22 mouse cellular contexts compared by ENCODE assay signal in genomic region chr19:44904141-44904720, GRCm38 (mm10). TPM values are rescaled to one million over a fixed set of nuclear protein-coding genes. Genes with fewer than 3 reads are reported as not detected.
DNase-seq lines count a peak whose midpoint lies in the region; ATAC-seq and TF ChIP-seq lines count a peak whose summit lies in the region.
"Had no signal": no experiment of that assay in that cellular context is flagged by ENCODE, and none has a peak within 500 bp of the region (broad histone marks: within the 10 kb centered on the region; RNA-seq: fewer than 3 reads in every experiment).

No protein-coding gene starts in this region.

- no peak overlapping the region for H3K9ac ChIP-seq in kidney, embryonic 14.5 days (ENCODE audit: low read depth, low read length)
- no peak overlapping the region for H3K9ac ChIP-seq in embryonic facial prominence, embryonic 11.5 days (replicated peaks; ENCODE audit: low read length)
- no peak overlapping the region for H3K9ac ChIP-seq in intestine, embryonic 15.5 days
- no peak overlapping the region for H3K9ac ChIP-seq in stomach, embryonic 14.5 days (replicated peaks; ENCODE audit: low read depth, low read length)
- H3K9ac ChIP-seq: heart, embryonic 13.5 days; liver, embryonic 15.5 days; midbrain, embryonic 12.5 days; neural tube, embryonic 15.5 days had no signal

- WGBS in kidney, embryonic 14.5 days = 25% methylated on average over 6 of the region's 6 CpGs
- 73% methylated on average over 6 of the region's 6 CpGs for WGBS in kidney, adult 2 months
- 27% methylated on average over 6 of the region's 6 CpGs for WGBS in embryonic facial prominence, embryonic 11.5 days
- WGBS in intestine, embryonic 15.5 days = 41% methylated on average over 6 of the region's 6 CpGs
- 24% methylated on average over 6 of the region's 6 CpGs for WGBS in stomach, embryonic 14.5 days

- no peak for DNase-seq in kidney, adult 2 months
- peak; percentile 47 for DNase-seq in embryonic facial prominence, embryonic 11.5 days (ENCODE audit: low spot score)
- DNase-seq: adrenal gland, postnatal 36 days; cerebellum, adult 9-11 months; gastrocnemius, postnatal 36 days; heart, postnatal 4 days; left cerebral cortex, postnatal 4 days; lung, postnatal 36 days; retina, postnatal 1 day; right cerebral cortex, postnatal 4 days; thymus, adult 2 months had no signal

- H3K9me3 ChIP-seq in kidney, embryonic 14.5 days (ENCODE audit: control insufficient read depth, low read length) = no peaks in the 10 kb centered on the region
- H3K9me3 ChIP-seq in embryonic facial prominence, embryonic 11.5 days (replicated peaks; ENCODE audit: control insufficient read depth, low read length) = no peaks in the 10 kb centered on the region
- H3K9me3 ChIP-seq in intestine, embryonic 15.5 days = no peaks in the 10 kb centered on the region
- no peaks in the 10 kb centered on the region for H3K9me3 ChIP-seq in stomach, embryonic 14.5 days (ENCODE audit: control insufficient read depth, low read depth, low read length)
- H3K9me3 ChIP-seq: heart, embryonic 13.5 days; liver, embryonic 15.5 days; midbrain, embryonic 12.5 days; neural tube, embryonic 15.5 days had no signal

- no peak for TF ChIP-seq CTCF in kidney, adult 2 months (conservative IDR thresholded peaks at IDR 0.05; ENCODE audit: insufficient read depth, insufficient read length, low read depth, low read length)

- peaks cover 78% of the 10 kb centered on the region for H3K4me1 ChIP-seq in kidney, embryonic 14.5 days (ENCODE audit: control insufficient read depth, insufficient read depth, low read length)
- H3K4me1 ChIP-seq in kidney, adult 2 months (ENCODE audit: control insufficient read depth, insufficient read depth, low read length) = no peaks in the 10 kb centered on the region
- H3K4me1 ChIP-seq in embryonic facial prominence, embryonic 11.5 days (ENCODE audit: control insufficient read depth, insufficient read depth, low read length) = peaks cover 11% of the 10 kb centered on the region
- peaks cover 59% of the 10 kb centered on the region for H3K4me1 ChIP-seq in intestine, embryonic 15.5 days (replicated peaks)
- peaks cover 44% of the 10 kb centered on the region for H3K4me1 ChIP-seq in stomach, embryonic 14.5 days (ENCODE audit: control insufficient read depth, insufficient read depth, low read length)

- no peak for ATAC-seq in kidney, embryonic 14.5 days (ENCODE audit: low FRiP score, low TSS enrichment)
- no peak for ATAC-seq in embryonic facial prominence, embryonic 11.5 days (replicated peaks; ENCODE audit: insufficient number of reproducible peaks, low FRiP score, low TSS enrichment, low read depth)
- ATAC-seq in intestine, embryonic 15.5 days = no peak
- ATAC-seq in stomach, embryonic 14.5 days (ENCODE audit: insufficient number of reproducible peaks, insufficient read depth, low FRiP score, low read depth) = no peak
- ATAC-seq in megakaryocyte-erythroid progenitor cell, adult 5-6 weeks (replicated peaks; ENCODE audit: low FRiP score, low TSS enrichment, poor library complexity, severe bottlenecking) = no peak
- ATAC-seq in megakaryocyte, adult 5-6 weeks (ENCODE audit: poor library complexity, severe bottlenecking) = no peak
- ATAC-seq: forebrain, embryonic 14.5 days; inflammation-experienced regulatory T-cells, adult 6 months had no signal

- TF ChIP-seq POLR2A in kidney, adult 2 months (IDR thresholded peaks at IDR 0.05; ENCODE audit: low read depth, low read length) = no peak

- no peaks in the 10 kb centered on the region for H3K36me3 ChIP-seq in kidney, embryonic 14.5 days (ENCODE audit: control insufficient read depth, insufficient read depth, low read length)
- H3K36me3 ChIP-seq in kidney, adult 2 months (ENCODE audit: control insufficient read depth, insufficient read depth, low read length) = no peaks in the 10 kb centered on the region
- no peaks in the 10 kb centered on the region for H3K36me3 ChIP-seq in embryonic facial prominence, embryonic 11.5 days (replicated peaks; ENCODE audit: control insufficient read depth, insufficient read depth, low read depth, low read length)
- H3K36me3 ChIP-seq in intestine, embryonic 15.5 days = no peaks in the 10 kb centered on the region
- H3K36me3 ChIP-seq in stomach, embryonic 14.5 days (ENCODE audit: control insufficient read depth, insufficient read depth, low read length) = no peaks in the 10 kb centered on the region
- H3K36me3 ChIP-seq: heart, embryonic 13.5 days; liver, embryonic 15.5 days; midbrain, embryonic 12.5 days; neural tube, embryonic 15.5 days had no signal

- H3K27ac ChIP-seq in kidney, embryonic 14.5 days (ENCODE audit: low read depth, low read length) = peak overlapping the region; percentile 74
- H3K27ac ChIP-seq in kidney, adult 2 months (ENCODE audit: insufficient read depth, low read depth, low read length) = no peak overlapping the region
- no peak overlapping the region for H3K27ac ChIP-seq in embryonic facial prominence, embryonic 11.5 days (replicated peaks; ENCODE audit: low read depth, low read length)
- H3K27ac ChIP-seq in intestine, embryonic 15.5 days = peak overlapping the region; percentile 72
- peak overlapping the region; percentile 86 for H3K27ac ChIP-seq in stomach, embryonic 14.5 days (ENCODE audit: low read length)
- H3K27ac ChIP-seq: heart, embryonic 13.5 days; liver, embryonic 15.5 days; midbrain, embryonic 12.5 days; neural tube, embryonic 15.5 days had no signal

- no peak overlapping the region for H3K4me3 ChIP-seq in kidney, embryonic 14.5 days (ENCODE audit: low read length)
- H3K4me3 ChIP-seq in kidney, adult 2 months (ENCODE audit: insufficient read depth, low read depth, low read length) = no peak overlapping the region
- no peak overlapping the region for H3K4me3 ChIP-seq in embryonic facial prominence, embryonic 11.5 days (ENCODE audit: low read depth, low read length)
- H3K4me3 ChIP-seq in intestine, embryonic 15.5 days (replicated peaks) = no peak overlapping the region
- H3K4me3 ChIP-seq in stomach, embryonic 14.5 days (ENCODE audit: low read depth, low read length) = no peak overlapping the region
- H3K4me3 ChIP-seq: heart, embryonic 13.5 days; liver, embryonic 15.5 days; midbrain, embryonic 12.5 days; neural tube, embryonic 15.5 days had no signal

- H3K4me2 ChIP-seq in kidney, embryonic 14.5 days (replicated peaks; ENCODE audit: low read depth, low read length) = no peak overlapping the region
- H3K4me2 ChIP-seq in embryonic facial prominence, embryonic 11.5 days (ENCODE audit: low read depth, low read length) = no peak overlapping the region
- no peak overlapping the region for H3K4me2 ChIP-seq in intestine, embryonic 15.5 days (replicated peaks)
- no peak overlapping the region for H3K4me2 ChIP-seq in stomach, embryonic 14.5 days (replicated peaks; ENCODE audit: low read depth, low read length)
- H3K4me2 ChIP-seq: heart, embryonic 13.5 days; liver, embryonic 15.5 days; midbrain, embryonic 12.5 days; neural tube, embryonic 15.5 days had no signal

- H3K27me3 ChIP-seq in kidney, embryonic 14.5 days (ENCODE audit: control insufficient read depth, insufficient read depth, low read length) = no peaks in the 10 kb centered on the region
- H3K27me3 ChIP-seq in kidney, adult 2 months (replicated peaks; ENCODE audit: control insufficient read depth, insufficient read depth, low read length) = no peaks in the 10 kb centered on the region
- H3K27me3 ChIP-seq in embryonic facial prominence, embryonic 11.5 days (ENCODE audit: control insufficient read depth, insufficient read depth, low read length) = no peaks in the 10 kb centered on the region
- H3K27me3 ChIP-seq in intestine, embryonic 15.5 days (replicated peaks) = no peaks in the 10 kb centered on the region
- H3K27me3 ChIP-seq in stomach, embryonic 14.5 days (ENCODE audit: control insufficient read depth, insufficient read depth, low read length) = no peaks in the 10 kb centered on the region
- H3K27me3 ChIP-seq: heart, embryonic 13.5 days; neural tube, embryonic 15.5 days had no signal

RNA-seq across cellular contexts. Expression of gene Slf2, which starts 26.7 kb away (rescaled TPM):
- 35.6 and 60.0 TPM in 2 replicates for polyA plus RNA-seq in kidney, embryonic 14.5 days (2014; fragmentation: Nextera tagmentation; extraction: Ambion mirVana)
- 10.5 and 31.1 TPM in 2 replicates for polyA plus RNA-seq in kidney, adult 2 months (2012; rRNA removed)
- 52.2 and 57.3 TPM in 2 replicates for polyA plus RNA-seq in embryonic facial prominence, embryonic 11.5 days (2014; fragmentation: Nextera tagmentation; extraction: Ambion mirVana)
- 31.9 and 33.9 TPM in 2 replicates for polyA plus RNA-seq in intestine, embryonic 15.5 days (2015; fragmentation: Nextera tagmentation; extraction: Ambion mirVana)
- 56.5 and 56.7 TPM in 2 replicates for polyA plus RNA-seq in stomach, embryonic 14.5 days (2014; fragmentation: Nextera tagmentation; extraction: Ambion mirVana)
- 34.3 and 38.4 TPM in 2 replicates for total RNA-seq in megakaryocyte-erythroid progenitor cell, adult 5-6 weeks (2014; fragmentation: Nextera tagmentation)
- total RNA-seq in megakaryocyte-erythroid progenitor cell, adult 5-6 weeks (2017) = 48.3 and 52.1 TPM in 2 replicates
- total RNA-seq in megakaryocyte, adult 5-6 weeks (2015) = 27.8 and 30.1 TPM in 2 replicates
- 36.3 and 43.2 TPM in 2 replicates for total RNA-seq in megakaryocyte, adult 5-6 weeks (2017)

Comparison
In these comparisons a context has a peak if more than half of its experiments do, and no peak if none do; other contexts are left out.
1. H3K27ac ChIP-seq: peak in kidney, embryonic 14.5 days (single experiment), intestine, embryonic 15.5 days (single experiment) and stomach, embryonic 14.5 days (single experiment); none in kidney, adult 2 months (single experiment) and embryonic facial prominence, embryonic 11.5 days (single experiment).